ENCODE assay signal across 21 mouse cellular contexts in genomic region chr15:41333165-41333564, GRCm38 (mm10).
DNase-seq lines count a peak whose midpoint lies in the region; ATAC-seq and TF ChIP-seq lines count a peak whose summit lies in the region.
"Had no signal": no experiment of that assay in that cellular context is flagged by ENCODE, and none has a peak within 500 bp of the region (broad histone marks: within the 10 kb centered on the region; RNA-seq: fewer than 3 reads in every experiment).

No protein-coding gene starts in this region.

- H3K4me3 ChIP-seq in cerebellum, adult 2 months (replicated peaks; ENCODE audit: insufficient read depth, low read depth, low read length) = no peak overlapping the region
- no peak overlapping the region for H3K4me3 ChIP-seq in hindbrain, embryonic 13.5 days
- H3K4me3 ChIP-seq in hindbrain, postnatal 0 days (ENCODE audit: low read length) = no peak overlapping the region
- H3K4me3 ChIP-seq in cortical plate, adult 2 months (ENCODE audit: insufficient read depth, low read length) = no peak overlapping the region
- H3K4me3 ChIP-seq in liver, embryonic 16.5 days (ENCODE audit: low read depth, low read length) = no peak overlapping the region
- H3K4me3 ChIP-seq: embryonic facial prominence, embryonic 13.5 days; forebrain, embryonic 10.5 days; gastrocnemius, adult 2 months had no signal

- H3K4me2 ChIP-seq in hindbrain, embryonic 13.5 days = no peak overlapping the region
- H3K4me2 ChIP-seq in hindbrain, postnatal 0 days (ENCODE audit: low read depth, low read length) = no peak overlapping the region
- no peak overlapping the region for H3K4me2 ChIP-seq in liver, embryonic 16.5 days (ENCODE audit: low read depth, low read length)
- H3K4me2 ChIP-seq: embryonic facial prominence, embryonic 13.5 days had no signal

- H3K27ac ChIP-seq in cerebellum, adult 2 months (ENCODE audit: insufficient read depth, low read length) = peak overlapping the region; percentile 72
- H3K27ac ChIP-seq in hindbrain, embryonic 13.5 days = no peak overlapping the region
- H3K27ac ChIP-seq in hindbrain, postnatal 0 days = no peak overlapping the region
- H3K27ac ChIP-seq in cortical plate, adult 2 months (ENCODE audit: insufficient read depth, low read length) = peak overlapping the region; percentile 82; the same call in 1 of the 2 replicates
- no peak overlapping the region for H3K27ac ChIP-seq in liver, embryonic 16.5 days (ENCODE audit: low read length)
- H3K27ac ChIP-seq: embryonic facial prominence, embryonic 13.5 days; forebrain, embryonic 10.5 days; gastrocnemius, adult 2 months had no signal

- no peaks in the 10 kb centered on the region; the same call in none of the 2 replicates for H3K4me1 ChIP-seq in cerebellum, adult 2 months (ENCODE audit: control insufficient read depth, insufficient read depth, low read length)
- no peaks in the 10 kb centered on the region for H3K4me1 ChIP-seq in hindbrain, embryonic 13.5 days (replicated peaks)
- H3K4me1 ChIP-seq in hindbrain, postnatal 0 days (ENCODE audit: insufficient read depth, low read length) = no peaks in the 10 kb centered on the region
- peaks cover 2% of the 10 kb centered on the region; the same call in 1 of the 2 replicates for H3K4me1 ChIP-seq in cortical plate, adult 2 months (ENCODE audit: control insufficient read depth, insufficient read depth, low read length)
- H3K4me1 ChIP-seq in liver, embryonic 16.5 days (ENCODE audit: control insufficient read depth, low read depth, low read length) = no peaks in the 10 kb centered on the region
- H3K4me1 ChIP-seq: embryonic facial prominence, embryonic 13.5 days; forebrain, embryonic 10.5 days had no signal

- no peaks in the 10 kb centered on the region for H3K36me3 ChIP-seq in hindbrain, embryonic 13.5 days
- no peaks in the 10 kb centered on the region for H3K36me3 ChIP-seq in hindbrain, postnatal 0 days (ENCODE audit: insufficient read depth, low read length)
- no peaks in the 10 kb centered on the region for H3K36me3 ChIP-seq in liver, embryonic 16.5 days (ENCODE audit: control insufficient read depth, insufficient read depth)
- H3K36me3 ChIP-seq: embryonic facial prominence, embryonic 13.5 days; forebrain, embryonic 10.5 days; G1E had no signal

- no peak for TF ChIP-seq CTCF in cerebellum, adult 2 months (IDR thresholded peaks at IDR 0.05; ENCODE audit: borderline replicate concordance, insufficient read depth, low read depth, low read length)
- TF ChIP-seq CTCF in hindbrain, postnatal 0 days (IDR thresholded peaks at IDR 0.05; ENCODE audit: low read depth) = no peak
- TF ChIP-seq CTCF in cortical plate, adult 2 months (IDR thresholded peaks at IDR 0.05; ENCODE audit: extremely low read depth, insufficient read depth, low read length) = no peak

- ATAC-seq in hindbrain, embryonic 13.5 days (ENCODE audit: low FRiP score) = peak; percentile 39; the same call in 1 of the 2 replicates
- no peak for ATAC-seq in hindbrain, postnatal 0 days
- peak; percentile 70 for ATAC-seq in liver, embryonic 16.5 days (ENCODE audit: low read depth)
- ATAC-seq: CD4-positive, CD25-positive, alpha-beta regulatory T cell, adult 4 months; forebrain, embryonic 14.5 days; hindbrain, embryonic 16.5 days had no signal

- H3K9ac ChIP-seq in hindbrain, embryonic 13.5 days = no peak overlapping the region
- H3K9ac ChIP-seq in hindbrain, postnatal 0 days (replicated peaks; ENCODE audit: low read length) = no peak overlapping the region
- no peak overlapping the region for H3K9ac ChIP-seq in liver, embryonic 16.5 days (ENCODE audit: low read depth, low read length)
- H3K9ac ChIP-seq: embryonic facial prominence, embryonic 13.5 days had no signal

- WGBS in cerebellum, adult 2 months = 71% methylated on average over 3 of the region's 3 CpGs
- 64% methylated on average over 3 of the region's 3 CpGs for WGBS in hindbrain, embryonic 13.5 days
- WGBS in hindbrain, postnatal 0 days = 52% methylated on average over 3 of the region's 3 CpGs
- WGBS in liver, embryonic 16.5 days (ENCODE audit: insufficient replicate concordance) = 50% methylated on average over 3 of the region's 3 CpGs

- no peaks in the 10 kb centered on the region for H3K9me3 ChIP-seq in hindbrain, embryonic 13.5 days
- no peaks in the 10 kb centered on the region for H3K9me3 ChIP-seq in hindbrain, postnatal 0 days (ENCODE audit: low read length)
- no peaks in the 10 kb centered on the region for H3K9me3 ChIP-seq in liver, embryonic 16.5 days (replicated peaks; ENCODE audit: control insufficient read depth, low read length)
- H3K9me3 ChIP-seq: embryonic facial prominence, embryonic 13.5 days; forebrain, embryonic 10.5 days; G1E had no signal

- DNase-seq in cerebellum, adult 2 months = no peak
- no peak for DNase-seq in cerebellum, adult 11-12 months
- DNase-seq in hindbrain, postnatal 0 days (ENCODE audit: low spot score) = no peak
- DNase-seq in left cerebral cortex, adult 11 months (ENCODE audit: low spot score) = no peak
- DNase-seq: adrenal gland, adult 8-10 months; adrenal gland, postnatal 36 days; B cell, adult 2 months; cerebellum, adult 9-10 months; cerebellum, postnatal 25 days; gastrocnemius, adult 2 months; gastrocnemius, postnatal 25 days; heart, postnatal 10 days had no signal

- no peaks in the 10 kb centered on the region for H3K27me3 ChIP-seq in cerebellum, adult 2 months (ENCODE audit: control insufficient read depth, insufficient read depth, low read length)
- H3K27me3 ChIP-seq in hindbrain, embryonic 13.5 days = no peaks in the 10 kb centered on the region
- H3K27me3 ChIP-seq in hindbrain, postnatal 0 days (ENCODE audit: insufficient read depth, low read length) = no peaks in the 10 kb centered on the region
- H3K27me3 ChIP-seq in liver, embryonic 16.5 days (ENCODE audit: control insufficient read depth, insufficient read depth, low read depth, low read length) = no peaks in the 10 kb centered on the region
- H3K27me3 ChIP-seq: embryonic facial prominence, embryonic 13.5 days had no signal

- TF ChIP-seq POLR2A in cerebellum, adult 2 months (IDR thresholded peaks at IDR 0.05; ENCODE audit: borderline replicate concordance, insufficient read depth, low read length) = no peak
- no peak for TF ChIP-seq POLR2A in cortical plate, adult 2 months (IDR thresholded peaks at IDR 0.05; ENCODE audit: extremely low read depth, insufficient read depth, low read length)

Comparison
In these comparisons a context has a peak if more than half of its experiments do, and no peak if none do; other contexts are left out.
1. H3K27ac ChIP-seq: peak in cerebellum, adult 2 months (single experiment) and cortical plate, adult 2 months (single experiment); none in hindbrain, embryonic 13.5 days (single experiment), hindbrain, postnatal 0 days (single experiment) and liver, embryonic 16.5 days (single experiment).